Mouse (Mus musculus) heart, postnatal 0 days (tissue): ENCODE data around the gene H2-K1. TPM values are rescaled to one million over a fixed set of nuclear protein-coding genes. Genes with fewer than 3 reads are reported as not detected.

ENCODE experiments used
- ATAC-seq: fragments of 200-750 bp; cut with Nextera tagmentation; 2 replicates; pipeline ENCODE4 v1.8.0; 2017; ENCODE audit warnings: low read depth, moderate number of reproducible peaks, moderate library complexity; ENCODE audit not compliant: insufficient read depth
- DNase-seq: peaks from one replicate; pipeline ENCODE4 v3.0.0-alpha.2; 2016; ENCODE audit warnings: low spot score
- H3K27ac ChIP-seq: fragments of 300-500 bp; sonication (generic); 2 replicates; pipeline ENCODE4 v1.5.1; 2014; ENCODE audit warnings: low read depth, mild to moderate bottlenecking
- H3K27me3 ChIP-seq: fragments of 300-500 bp; sonication (generic); 2 replicates; pipeline ENCODE4 v1.6.1; 2014; ENCODE audit warnings: low read length, mixed read lengths; ENCODE audit not compliant: control insufficient read depth, insufficient read depth
- H3K36me3 ChIP-seq: fragments of 300-500 bp; sonication (generic); replicated peaks from 2 replicates; pipeline ENCODE4 v1.6.1; 2014; ENCODE audit warnings: low read length, mixed read lengths; ENCODE audit not compliant: control insufficient read depth, insufficient read depth
- H3K4me1 ChIP-seq: fragments of 300-500 bp; sonication (generic); 2 replicates; pipeline ENCODE4 v1.6.1; 2014; ENCODE audit warnings: antibody characterized with exemption; ENCODE audit not compliant: control insufficient read depth, insufficient read depth
- H3K4me2 ChIP-seq: fragments of 300-500 bp; sonication (generic); 2 replicates; pipeline ENCODE4 v1.6.1; 2014; ENCODE audit warnings: low read depth, mild to moderate bottlenecking, low read length, moderate library complexity
- H3K4me3 ChIP-seq: fragments of 300-500 bp; sonication (generic); 2 replicates; pipeline ENCODE4 v1.5.1; 2014; ENCODE audit warnings: low read depth, low read length
- H3K9ac ChIP-seq: fragments of 300-500 bp; sonication (generic); replicated peaks from 2 replicates; pipeline ENCODE4 v1.6.1; 2014; ENCODE audit warnings: low read depth, low read length, mixed read lengths
- H3K9me3 ChIP-seq: fragments of 300-500 bp; sonication (generic); replicated peaks from 2 replicates; pipeline ENCODE4 v1.6.1; 2016; ENCODE audit warnings: low read length; ENCODE audit not compliant: control insufficient read depth
- CTCF ChIP-seq: IDR thresholded peaks from 2 replicates; pipeline ENCODE4 v1.5.1; 2016; ENCODE audit warnings: antibody characterized with exemption, control low read depth, low read depth
- EP300 ChIP-seq: IDR thresholded peaks from 2 replicates; pipeline ENCODE4 v1.6.1; 2016; ENCODE audit warnings: antibody characterized with exemption, low read depth
- WGBS: fragments of 180-500 bp; shearing (Covaris S2); extraction: QIAGEN DNeasy Blood & Tissue Kit; methylation state at CpG from one replicate; pipeline ENCODE4 v1.1.7; 2014; 5-methylcytosine and 5-hydroxymethylcytosine counted together
- microRNA counts: library from miRNA; unstranded; fragments of <30 nt; microRNA quantifications from one replicate; lab custom pipeline; 2015
- microRNA-seq: library from miRNA; unstranded; fragments of <30 nt; microRNA quantifications from one replicate; pipeline ENCODE4, GENCODE M21; 2016
- polyA plus RNA-seq: library from polyadenylated mRNA; unstranded; fragments of >200 nt; fragmentation: Nextera tagmentation; extraction: Ambion mirVana; gene quantifications from 2 replicates; pipeline ENCODE4 v1.2.1, GENCODE M21; 2015
- total RNA-seq: library from RNA; depleted of rRNA; stranded (reverse); fragments of >200 nt; gene quantifications from 2 replicates; pipeline ENCODE4 v1.2.3, GENCODE M21; 2014; ENCODE audit warnings: low replicate concordance; rRNA removed

H2-K1 gene
- total and polyA plus RNA-seq, 2 experiments from 2014 or later, result 48.4 to 84.5 TPM

DNA sequence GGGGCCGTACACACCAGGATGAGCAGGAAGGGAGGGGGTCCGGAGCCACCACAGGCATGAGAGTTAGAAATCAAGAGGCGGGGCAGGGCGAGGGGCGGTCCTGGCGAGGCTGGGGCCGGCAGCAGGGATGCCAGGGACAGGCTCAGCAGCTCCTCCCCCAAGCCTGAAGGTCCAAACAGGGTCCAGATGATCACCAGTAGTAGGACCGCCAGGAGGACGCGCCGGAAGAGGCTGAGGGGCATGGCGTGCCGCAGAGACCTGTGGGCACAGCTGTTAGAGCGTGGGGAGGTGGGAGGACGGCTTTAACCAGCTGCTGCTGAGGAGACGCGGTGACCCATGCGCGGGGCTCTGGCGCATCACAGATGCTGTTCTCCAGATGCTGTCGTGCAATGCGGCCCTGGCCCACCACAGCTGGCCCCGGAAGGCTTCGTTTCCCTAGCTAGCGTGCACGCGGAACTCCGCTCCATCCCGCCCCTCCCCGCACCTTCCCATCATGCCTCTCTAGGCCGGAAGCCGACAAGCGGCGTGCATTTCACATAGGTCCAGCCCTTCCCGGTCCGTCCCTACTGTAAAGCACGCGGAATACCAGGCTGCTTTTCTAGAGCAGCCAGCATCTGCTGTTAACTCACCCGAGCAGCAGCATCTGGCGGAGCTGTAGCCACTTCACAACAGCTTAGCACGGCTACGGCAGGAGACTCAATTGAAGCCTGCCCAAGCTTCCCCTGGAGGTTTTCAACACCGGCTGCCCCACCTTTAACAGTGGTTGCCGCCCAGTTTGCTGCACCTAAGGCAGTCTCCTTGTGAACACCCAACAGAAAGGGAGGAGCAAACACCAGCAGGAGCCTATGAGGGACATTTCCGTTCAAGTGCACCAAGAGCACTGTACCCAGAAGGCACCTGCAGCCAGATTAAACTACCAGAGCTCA lies 48.9 kb downstream of the H2-K1 start, which contains the start of gene B3galt4:
Gene B3galt4, minus strand, starts transcription at position 468 of the 926 bp plus-strand sequence.
- DNase-seq, result peak; percentile 84
- Histone ChIP-seq H3K9me3 (no peaks in the 10 kb centered on the region), H3K4me1 (peaks cover 32% of the 10 kb centered on the region), H3K9ac (peak within 1 kb of the TSS; percentile 57), H3K27ac (peak within 1 kb of the TSS; percentile 82), H3K4me2 (peak within 1 kb of the TSS; percentile 90), H3K27me3 (no peaks in the 10 kb centered on the region), H3K4me3 (peak within 1 kb of the TSS; percentile 55), H3K36me3 (peaks cover 20% of the 10 kb centered on the region)
- WGBS, result under 1% methylated on average over 43 of the region's 45 CpGs
- TF ChIP-seq CTCF, result 0 out of 2 replicates have a peak, but pooled peaks have one; percentile 2
- TF ChIP-seq EP300, result no peak
- ATAC-seq, result peak; percentile 56

DNA sequence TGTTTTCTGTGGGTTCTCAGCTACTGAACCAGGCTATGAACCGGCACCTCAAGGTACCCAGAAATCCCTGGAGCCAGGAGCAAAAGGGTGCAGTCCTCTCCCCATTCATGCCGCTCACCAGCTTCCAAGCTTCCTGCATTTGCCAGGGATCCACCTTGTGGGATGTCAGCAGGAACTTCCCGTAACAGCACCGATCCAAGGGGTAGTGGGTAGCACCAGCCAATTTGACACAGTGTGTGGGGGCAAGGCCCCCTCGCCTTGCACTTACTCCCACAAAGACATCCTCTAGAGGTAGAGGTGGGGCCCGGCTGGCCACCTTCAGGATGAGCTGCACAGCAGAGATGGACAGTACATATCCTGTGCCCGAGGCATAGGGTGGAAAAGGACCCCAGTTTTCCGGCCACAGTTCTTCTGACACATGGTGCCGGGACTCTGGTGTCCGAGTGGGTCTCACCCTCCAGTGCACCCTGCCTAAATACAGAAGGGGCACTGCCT lies 50.0 kb downstream of the H2-K1 start:
- H3K9me3 ChIP-seq, result no peaks in the 10 kb centered on the region
- peak overlapping the region; percentile 57; the same call in 1 of the 2 replicates for H3K9ac ChIP-seq
- TF ChIP-seq EP300 (no peak), CTCF (no peak)
- 69% methylated on average over 10 of the region's 10 CpGs for WGBS
- DNase-seq (no peak), ATAC-seq (no peak)
- no peaks in the 10 kb centered on the region for H3K27me3 ChIP-seq
- H3K4me1 ChIP-seq, result peaks cover 32% of the 10 kb centered on the region
- peaks cover 24% of the 10 kb centered on the region for H3K36me3 ChIP-seq
- H3K4me2 ChIP-seq, result peak overlapping the region; percentile 90
- H3K27ac ChIP-seq, result no peak overlapping the region
- H3K4me3 ChIP-seq, result peak overlapping the region; percentile 55

DNA sequence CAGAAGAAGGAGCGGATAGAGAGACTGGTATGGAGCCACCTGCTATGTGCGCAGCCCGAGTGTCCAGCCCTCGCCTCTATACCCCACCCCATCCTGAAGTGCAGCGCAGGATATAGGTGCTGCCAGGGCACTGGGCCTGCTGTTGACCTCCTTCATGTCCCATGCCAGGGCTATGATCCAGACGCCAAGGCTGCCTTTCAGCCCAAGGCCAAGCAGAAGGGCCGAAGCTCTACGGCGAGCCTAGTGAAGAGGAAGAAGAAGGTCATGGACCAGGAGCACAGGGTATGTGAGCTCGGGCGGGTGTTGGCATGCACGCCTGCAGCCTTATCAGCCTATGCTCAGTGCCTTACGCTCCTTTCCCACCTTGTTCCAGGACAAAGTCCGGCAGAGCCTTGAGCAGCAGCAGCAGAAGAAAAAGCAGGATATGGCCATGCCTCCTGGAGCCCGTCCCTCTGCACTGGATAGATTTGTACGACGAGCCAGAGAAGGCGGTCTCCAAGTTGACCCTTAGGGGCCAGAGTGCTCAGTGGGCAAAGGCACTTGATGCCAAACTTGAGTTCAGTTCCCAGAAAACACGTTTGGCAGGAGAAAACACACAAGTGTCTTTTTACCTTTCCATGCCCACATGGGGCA lies 51.1 kb downstream of the H2-K1 start:
- H3K9ac ChIP-seq, result no peak overlapping the region
- no peak for ATAC-seq
- TF ChIP-seq EP300 (no peak), CTCF (no peak)
- no peaks in the 10 kb centered on the region for H3K27me3 ChIP-seq
- no peak overlapping the region for H3K27ac ChIP-seq
- DNase-seq, result no peak
- H3K9me3 ChIP-seq, result no peaks in the 10 kb centered on the region
- peaks cover 23% of the 10 kb centered on the region for H3K4me1 ChIP-seq
- peaks cover 35% of the 10 kb centered on the region for H3K36me3 ChIP-seq
- H3K4me2 ChIP-seq, result no peak overlapping the region
- 80% methylated on average over 19 of the region's 19 CpGs for WGBS
- no peak overlapping the region for H3K4me3 ChIP-seq

DNA sequence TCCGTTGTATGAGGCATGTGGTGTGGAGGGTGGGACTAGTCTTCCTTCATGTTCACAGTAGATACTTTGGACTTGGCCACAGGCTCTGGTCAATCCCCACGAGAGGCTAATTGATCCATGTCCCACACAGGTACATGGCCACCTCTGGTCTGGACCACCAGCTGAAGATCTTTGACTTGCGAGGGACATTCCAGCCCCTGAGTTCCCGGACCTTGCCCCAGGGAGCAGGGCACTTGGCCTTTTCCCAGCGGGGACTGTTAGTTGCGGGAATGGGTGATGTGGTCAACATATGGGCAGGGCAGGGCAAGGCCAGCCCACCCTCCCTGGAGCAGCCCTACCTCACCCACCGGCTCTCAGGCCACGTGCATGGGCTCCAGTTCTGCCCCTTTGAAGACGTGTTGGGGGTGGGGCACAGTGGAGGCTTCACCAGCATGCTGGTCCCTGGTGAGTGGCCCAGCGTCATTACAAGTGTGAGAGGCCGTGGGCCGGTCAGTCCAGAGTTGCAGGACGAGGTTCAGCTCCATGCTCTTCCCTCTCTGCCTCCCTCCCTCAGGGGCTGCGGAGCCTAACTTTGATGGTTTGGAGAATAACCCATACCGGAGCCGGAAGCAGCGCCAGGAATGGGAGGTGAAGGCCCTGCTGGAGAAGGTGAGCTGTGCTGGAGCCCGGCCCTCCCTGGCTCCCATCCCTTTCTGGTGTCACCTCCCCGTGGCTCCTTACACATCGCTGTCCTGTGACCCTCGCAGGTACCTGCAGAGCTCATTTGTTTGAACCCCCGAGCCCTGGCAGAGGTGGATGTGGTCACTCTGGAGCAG lies 51.9 kb downstream of the H2-K1 start:
- whole genome bisulfite sequencing, result 82% methylated on average over 22 of the region's 22 CpGs
- no peaks in the 10 kb centered on the region for H3K9me3 ChIP-seq
- H3K9ac ChIP-seq, result no peak overlapping the region
- ATAC-seq, result no peak
- TF ChIP-seq CTCF (no peak), EP300 (no peak)
- peaks cover 40% of the 10 kb centered on the region for H3K36me3 ChIP-seq
- no peak for DNase-seq
- no peak overlapping the region for H3K27ac ChIP-seq
- no peak overlapping the region for H3K4me2 ChIP-seq
- no peak overlapping the region for H3K4me3 ChIP-seq
- H3K4me1 ChIP-seq, result peaks cover 22% of the 10 kb centered on the region
- H3K27me3 ChIP-seq, result no peaks in the 10 kb centered on the region

DNA sequence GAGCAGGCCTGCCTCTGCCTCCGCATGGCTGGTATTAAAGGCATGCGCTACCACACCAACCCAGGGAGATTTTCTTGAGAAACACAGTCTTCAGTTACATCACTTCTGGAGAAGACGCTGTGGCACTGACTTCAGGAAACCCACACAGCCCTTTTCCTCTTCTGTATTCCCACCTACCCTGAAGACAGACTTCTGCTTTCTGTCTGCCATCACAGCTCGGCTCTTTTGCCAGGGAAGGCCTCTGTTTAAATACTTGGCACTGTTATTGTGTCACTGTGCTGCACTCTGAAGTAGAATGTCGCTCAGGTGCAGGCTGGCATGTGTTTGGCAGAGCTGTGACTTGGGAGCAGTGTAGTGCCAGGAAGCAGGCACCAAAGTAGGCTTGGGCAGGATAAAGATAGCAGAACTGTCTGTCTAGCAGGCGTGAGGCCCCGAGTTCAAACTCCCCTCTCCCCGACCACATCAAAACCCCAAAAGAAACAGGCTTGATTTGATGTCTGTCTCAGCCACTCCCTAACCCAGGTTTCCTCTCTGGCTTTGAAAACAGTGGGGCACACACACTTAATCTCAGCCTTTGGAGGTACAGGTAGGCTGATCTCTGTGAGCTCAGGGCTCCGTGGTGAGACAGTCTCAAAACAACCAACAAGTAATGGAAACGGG lies 52.6 kb downstream of the H2-K1 start:
- Histone ChIP-seq H3K9me3 (no peaks in the 10 kb centered on the region), H3K27me3 (no peaks in the 10 kb centered on the region), H3K27ac (no peak overlapping the region), H3K4me3 (no peak overlapping the region), H3K4me2 (no peak overlapping the region), H3K36me3 (peaks cover 39% of the 10 kb centered on the region), H3K4me1 (peaks cover 22% of the 10 kb centered on the region), H3K9ac (no peak overlapping the region)
- no peak for ATAC-seq
- 82% methylated on average over 10 of the region's 10 CpGs for WGBS
- DNase-seq, result no peak
- TF ChIP-seq EP300, result no peak
- TF ChIP-seq CTCF, result no peak

MicroRNAs encoded within 50 kb of the gene (microRNA counts, 519-probe panel; counts per million panel counts)
- 398 counts per million, percentile 4 among the panel's probes with 10 or more counts for microRNA mmu-miR-219 (lab: Ali Mortazavi, UCI)

Small RNA genes lying within 50 kb of the gene (microRNA-seq; reads per million reads assigned to microRNA genes)
- not detected for gene Mir219a-1
- not detected for gene Mir219c

Other genes with a start within 250 kb of the H2-K1 start
Only the 30 nearest of the 33 such genes appear.
- 33.3 and 68.7 TPM in 2 replicates for gene Kank3, start 189.8 kb downstream of the H2-K1 start, total RNA-seq
- gene Kank3, start 189.8 kb downstream of the H2-K1 start, polyA plus RNA-seq, result 46.1 and 50.8 TPM in 2 replicates
- 127 and 305 TPM in 2 replicates for gene Rps28, start 175.8 kb downstream of the H2-K1 start, total RNA-seq
- gene Rps28, start 175.8 kb downstream of the H2-K1 start, polyA plus RNA-seq, result 622 and 631 TPM in 2 replicates
- gene Ndufa7, start 175.8 kb downstream of the H2-K1 start, total RNA-seq, result 467 and 766 TPM in 2 replicates
- gene Ndufa7, start 175.8 kb downstream of the H2-K1 start, polyA plus RNA-seq, result 899 and 938 TPM in 2 replicates
- gene Cd320, start 157.3 kb downstream of the H2-K1 start, total RNA-seq, result 17.3 and 24.0 TPM in 2 replicates
- 37.3 and 41.6 TPM in 2 replicates for gene Cd320, start 157.3 kb downstream of the H2-K1 start, polyA plus RNA-seq
- not detected in 2 replicates for gene Gm7029, start 126.5 kb downstream of the H2-K1 start, total RNA-seq
- not detected in 2 replicates for gene Gm7029, start 126.5 kb downstream of the H2-K1 start, polyA plus RNA-seq
- 17.0 and 30.1 TPM in 2 replicates for gene Kifc1, start 109.7 kb downstream of the H2-K1 start, total RNA-seq
- gene Kifc1, start 109.7 kb downstream of the H2-K1 start, polyA plus RNA-seq, result 2.0 and 2.1 TPM in 2 replicates
- gene Platr17, start 95.2 kb downstream of the H2-K1 start, total RNA-seq, result not detected in 2 replicates
- gene Platr17, start 95.2 kb downstream of the H2-K1 start, polyA plus RNA-seq, result not detected in 2 replicates
- gene Daxx, start 90.9 kb downstream of the H2-K1 start, total RNA-seq, result 15.2 and 19.3 TPM in 2 replicates
- 18.0 and 20.0 TPM in 2 replicates for gene Daxx, start 90.9 kb downstream of the H2-K1 start, polyA plus RNA-seq
- 50.9 and 84.1 TPM in 2 replicates for gene Tapbp, start 84.4 kb downstream of the H2-K1 start, total RNA-seq
- gene Tapbp, start 84.4 kb downstream of the H2-K1 start, polyA plus RNA-seq, result 47.6 and 51.3 TPM in 2 replicates
- gene Zbtb22, start 84.4 kb downstream of the H2-K1 start, total RNA-seq, result 29.1 and 42.9 TPM in 2 replicates
- gene Zbtb22, start 84.4 kb downstream of the H2-K1 start, polyA plus RNA-seq, result 10.1 and 12.0 TPM in 2 replicates
- 63.1 and 144 TPM in 2 replicates for gene Rgl2, start 70.8 kb downstream of the H2-K1 start, total RNA-seq
- gene Rgl2, start 70.8 kb downstream of the H2-K1 start, polyA plus RNA-seq, result 21.1 and 21.9 TPM in 2 replicates
- 28.6 and 77.4 TPM in 2 replicates for gene Pfdn6, start 60.0 kb downstream of the H2-K1 start, total RNA-seq
- 123 and 128 TPM in 2 replicates for gene Pfdn6, start 60.0 kb downstream of the H2-K1 start, polyA plus RNA-seq
- gene Wdr46, start 59.7 kb downstream of the H2-K1 start, total RNA-seq, result 6.7 and 10.9 TPM in 2 replicates
- 8.9 and 11.1 TPM in 2 replicates for gene Wdr46, start 59.7 kb downstream of the H2-K1 start, polyA plus RNA-seq
- 0.53 and 0.70 TPM in 2 replicates for gene B3galt4, start 48.9 kb downstream of the H2-K1 start, total RNA-seq
- 5.5 and 6.1 TPM in 2 replicates for gene B3galt4, start 48.9 kb downstream of the H2-K1 start, polyA plus RNA-seq
- 28.2 and 31.8 TPM in 2 replicates for gene Vps52, start 44.5 kb downstream of the H2-K1 start, total RNA-seq
- 27.8 TPM in 2 replicates for gene Vps52, start 44.5 kb downstream of the H2-K1 start, polyA plus RNA-seq
- gene Rps18, start 44.3 kb downstream of the H2-K1 start, total RNA-seq, result 1,548 and 1,735 TPM in 2 replicates
- 845 and 880 TPM in 2 replicates for gene Rps18, start 44.3 kb downstream of the H2-K1 start, polyA plus RNA-seq
- 22.5 and 48.5 TPM in 2 replicates for gene Ring1, start 24.3 kb upstream of the H2-K1 start, total RNA-seq
- gene Ring1, start 24.3 kb upstream of the H2-K1 start, polyA plus RNA-seq, result 10.3 and 11.9 TPM in 2 replicates
- gene H2-Ke6, start 27.7 kb upstream of the H2-K1 start, total RNA-seq, result 80.6 and 101 TPM in 2 replicates
- 58.5 and 64.6 TPM in 2 replicates for gene H2-Ke6, start 27.7 kb upstream of the H2-K1 start, polyA plus RNA-seq
- gene Slc39a7, start 31.3 kb upstream of the H2-K1 start, total RNA-seq, result 88.7 and 97.2 TPM in 2 replicates
- 79.7 and 85.4 TPM in 2 replicates for gene Slc39a7, start 31.3 kb upstream of the H2-K1 start, polyA plus RNA-seq
- 29.4 and 36.6 TPM in 2 replicates for gene Rxrb, start 31.5 kb upstream of the H2-K1 start, total RNA-seq
- gene Rxrb, start 31.5 kb upstream of the H2-K1 start, polyA plus RNA-seq, result 28.4 and 31.2 TPM in 2 replicates
- gene Col11a2, start 39.1 kb upstream of the H2-K1 start, total RNA-seq, result 1.4 and 1.9 TPM in 2 replicates
- gene Col11a2, start 39.1 kb upstream of the H2-K1 start, polyA plus RNA-seq, result 0.25 and 0.29 TPM in 2 replicates
- not detected in 2 replicates for gene H2-Oa, start 92.0 kb upstream of the H2-K1 start, total RNA-seq
- not detected in 2 replicates for gene H2-Oa, start 92.0 kb upstream of the H2-K1 start, polyA plus RNA-seq
- gene H2-DMa, start 119.2 kb upstream of the H2-K1 start, total RNA-seq, result 2.6 and 7.2 TPM in 2 replicates
- gene H2-DMa, start 119.2 kb upstream of the H2-K1 start, polyA plus RNA-seq, result 4.2 and 4.6 TPM in 2 replicates
- 83.2 and 87.5 TPM in 2 replicates for gene Brd2, start 122.3 kb upstream of the H2-K1 start, total RNA-seq
- gene Brd2, start 122.3 kb upstream of the H2-K1 start, polyA plus RNA-seq, result 33.4 and 38.4 TPM in 2 replicates
- gene H2-DMb2, start 143.0 kb upstream of the H2-K1 start, total RNA-seq, result 1.5 TPM in 1 of 2 replicates, not detected in the other
- 0.33 and 0.38 TPM in 2 replicates for gene H2-DMb2, start 143.0 kb upstream of the H2-K1 start, polyA plus RNA-seq
- 0.19 TPM in 1 of 2 replicates, not detected in the other for gene H2-DMb1, start 152.7 kb upstream of the H2-K1 start, total RNA-seq
- gene H2-DMb1, start 152.7 kb upstream of the H2-K1 start, polyA plus RNA-seq, result 0.65 and 0.90 TPM in 2 replicates
- 8.8 and 10.7 TPM in 2 replicates for gene Tap1, start 187.2 kb upstream of the H2-K1 start, total RNA-seq
- gene Tap1, start 187.2 kb upstream of the H2-K1 start, polyA plus RNA-seq, result 2.7 and 3.7 TPM in 2 replicates
- gene Psmb9, start 187.4 kb upstream of the H2-K1 start, total RNA-seq, result 2.9 and 6.3 TPM in 2 replicates
- gene Psmb9, start 187.4 kb upstream of the H2-K1 start, polyA plus RNA-seq, result 2.5 and 3.6 TPM in 2 replicates
- 9.7 and 11.0 TPM in 2 replicates for gene Psmb8, start 197.4 kb upstream of the H2-K1 start, total RNA-seq
- gene Psmb8, start 197.4 kb upstream of the H2-K1 start, polyA plus RNA-seq, result 9.4 and 9.9 TPM in 2 replicates
- gene Tap2, start 203.2 kb upstream of the H2-K1 start, total RNA-seq, result 3.3 and 14.5 TPM in 2 replicates
- 7.0 and 7.5 TPM in 2 replicates for gene Tap2, start 203.2 kb upstream of the H2-K1 start, polyA plus RNA-seq